In genomic region chr13:49103235-49103634, GRCm38 (mm10) we compare ENCODE assay signal across 18 mouse cellular contexts. TPM values are rescaled to one million over a fixed set of nuclear protein-coding genes. Genes with fewer than 3 reads are reported as not detected.
DNase-seq lines count a peak whose midpoint lies in the region; ATAC-seq and TF ChIP-seq lines count a peak whose summit lies in the region.
"Had no signal": no experiment of that assay in that cellular context is flagged by ENCODE, and none has a peak within 500 bp of the region (broad histone marks: within the 10 kb centered on the region; RNA-seq: fewer than 3 reads in every experiment).

No protein-coding gene starts in this region.

- H3K9me3 ChIP-seq in forebrain, embryonic 13.5 days (replicated peaks), result no peaks in the 10 kb centered on the region
- H3K9me3 ChIP-seq in forebrain, embryonic 10.5 days, result 0 out of 2 replicates have a peak, but pooled peaks cover 6% of the 10 kb centered on the region
- 0 out of 2 replicates have a peak, but pooled peaks cover 4% of the 10 kb centered on the region for H3K9me3 ChIP-seq in intestine, embryonic 16.5 days (ENCODE audit: control insufficient read depth, low read length)

- WGBS in forebrain, embryonic 13.5 days, result 77% methylated on average over 7 of the region's 7 CpGs
- 88% methylated on average over 7 of the region's 7 CpGs for WGBS in forebrain, embryonic 10.5 days
- WGBS in intestine, embryonic 16.5 days, result 59% methylated on average over 7 of the region's 7 CpGs

- no peak overlapping the region; the same call in 1 of the 2 replicates for H3K9ac ChIP-seq in forebrain, embryonic 13.5 days
- no peak overlapping the region for H3K9ac ChIP-seq in intestine, embryonic 16.5 days (ENCODE audit: low read depth, low read length)
- H3K9ac ChIP-seq: heart, embryonic 12.5 days; kidney, embryonic 15.5 days; liver, embryonic 14.5 days had no signal

- H3K4me1 ChIP-seq in forebrain, embryonic 13.5 days, result peaks cover 24% of the 10 kb centered on the region
- H3K4me1 ChIP-seq in forebrain, embryonic 10.5 days, result peaks cover 7% of the 10 kb centered on the region
- peaks cover 15% of the 10 kb centered on the region for H3K4me1 ChIP-seq in intestine, embryonic 16.5 days (ENCODE audit: control insufficient read depth, insufficient read depth, low read length)

- H3K4me3 ChIP-seq in forebrain, embryonic 13.5 days, result no peak overlapping the region
- no peak overlapping the region for H3K4me3 ChIP-seq in forebrain, embryonic 10.5 days
- no peak overlapping the region for H3K4me3 ChIP-seq in layer of hippocampus, adult 2 months
- H3K4me3 ChIP-seq in intestine, embryonic 16.5 days (ENCODE audit: low read length), result no peak overlapping the region
- H3K4me3 ChIP-seq: heart, embryonic 12.5 days; kidney, embryonic 15.5 days had no signal

- H3K4me2 ChIP-seq in forebrain, embryonic 13.5 days, result no peak overlapping the region
- no peak overlapping the region for H3K4me2 ChIP-seq in intestine, embryonic 16.5 days (ENCODE audit: low read depth, low read length)
- H3K4me2 ChIP-seq: heart, embryonic 12.5 days; kidney, embryonic 15.5 days had no signal

- H3K27me3 ChIP-seq in forebrain, embryonic 13.5 days, result no peaks in the 10 kb centered on the region
- H3K27me3 ChIP-seq in forebrain, embryonic 10.5 days (ENCODE audit: poor library complexity, severe bottlenecking), result no peaks in the 10 kb centered on the region
- H3K27me3 ChIP-seq in intestine, embryonic 16.5 days (replicated peaks; ENCODE audit: control insufficient read depth, insufficient read depth, low read length), result no peaks in the 10 kb centered on the region
- H3K27me3 ChIP-seq: heart, embryonic 12.5 days; kidney, embryonic 15.5 days had no signal

- no peak for ATAC-seq in forebrain, embryonic 13.5 days
- ATAC-seq in intestine, embryonic 16.5 days, result no peak

- no peak for TF ChIP-seq CTCF in layer of hippocampus, adult 2 months (conservative IDR thresholded peaks at IDR 0.05)
- no peak for TF ChIP-seq CTCF in brain, embryonic 14.5 days (IDR thresholded peaks at IDR 0.05; ENCODE audit: borderline replicate concordance, extremely low read depth, insufficient read depth, insufficient read length)

- DNase-seq in forebrain, embryonic 10.5 days (ENCODE audit: extremely low spot score, low spot score), result no peak
- no peak for DNase-seq in layer of hippocampus, adult 2 months (ENCODE audit: low spot score in 2 of 2)
- no peak for DNase-seq in layer of hippocampus, adult 18-20 months (ENCODE audit: low spot score in 2 of 2)
- peak; percentile 55 for DNase-seq in brain, embryonic 14.5 days (ENCODE audit: low read depth)
- DNase-seq in kidney, postnatal 10 days, result no peak
- DNase-seq in retina, postnatal 1 day, result no peak
- DNase-seq: adrenal gland, adult 8-10 months; gastrocnemius, postnatal 14 days; heart, postnatal 4 days; layer of hippocampus, adult 9-11 months; right cerebral cortex, postnatal 25 days; thymus, postnatal 14 days had no signal

- H3K36me3 ChIP-seq in forebrain, embryonic 13.5 days (ENCODE audit: poor library complexity, severe bottlenecking), result peaks cover 44% of the 10 kb centered on the region
- H3K36me3 ChIP-seq in forebrain, embryonic 10.5 days (replicated peaks), result peaks cover 38% of the 10 kb centered on the region
- no peaks in the 10 kb centered on the region for H3K36me3 ChIP-seq in intestine, embryonic 16.5 days (ENCODE audit: control insufficient read depth, insufficient read depth, low read length)
- H3K36me3 ChIP-seq: heart, embryonic 12.5 days; kidney, embryonic 15.5 days had no signal

- no peak for TF ChIP-seq POLR2A in brain, embryonic 14.5 days (IDR thresholded peaks at IDR 0.05; ENCODE audit: borderline replicate concordance, extremely low read depth, insufficient read depth, insufficient read length, poor library complexity, severe bottlenecking)

- peak overlapping the region; percentile 27; the same call in 1 of the 2 replicates for H3K27ac ChIP-seq in forebrain, embryonic 13.5 days
- H3K27ac ChIP-seq in forebrain, embryonic 10.5 days, result no peak overlapping the region
- peak overlapping the region; percentile 65 for H3K27ac ChIP-seq in layer of hippocampus, adult 2 months
- H3K27ac ChIP-seq in intestine, embryonic 16.5 days (ENCODE audit: low read length), result peak overlapping the region; percentile 44; the same call in 1 of the 2 replicates
- H3K27ac ChIP-seq: kidney, embryonic 15.5 days; liver, embryonic 14.5 days had no signal

RNA-seq across cellular contexts. Expression of gene Wnk2, which starts 44.6 kb away (rescaled TPM):
- polyA plus RNA-seq in forebrain, embryonic 13.5 days (2015; fragmentation: Nextera tagmentation; extraction: Ambion mirVana), result 15.0 and 17.0 TPM in 2 replicates
- polyA plus RNA-seq in forebrain, embryonic 10.5 days (2016; fragmentation: Nextera tagmentation; extraction: Ambion mirVana), result 4.2 and 4.5 TPM in 2 replicates
- total RNA-seq in layer of hippocampus, adult 2 months (2021), result 100 to 1,000 TPM in 1 of 2 experiments, 10 to 100 TPM in 1; 99.2 to 101 TPM
- 100 to 1,000 TPM; 100 to 103 TPM for total RNA-seq in layer of hippocampus, adult 18-20 months (2021)
- 49.0 and 86.7 TPM in 2 replicates for polyA plus RNA-seq in brain, embryonic 14.5 days (2012; rRNA removed)
- 2.9 and 3.5 TPM in 2 replicates for polyA plus RNA-seq in intestine, embryonic 16.5 days (2015; fragmentation: Nextera tagmentation; extraction: Ambion mirVana)
- polyA plus RNA-seq: C2C12 had no signal
